Mouse (Mus musculus): ENCODE results near the gene Soga3. TPM values are rescaled to one million over a fixed set of nuclear protein-coding genes. Genes with fewer than 3 reads are reported as not detected.

The Soga3 gene
- 2.9 TPM in 1 of 2 replicates, not detected in the other for total RNA-seq (2014; rRNA removed; ENCODE audit: low replicate concordance)
- 0.07 TPM in 2 replicates for polyA plus RNA-seq (2015; fragmentation: Nextera tagmentation; extraction: Ambion mirVana)

- Histone ChIP-seq H3K4me3 (ENCODE audit: low read depth, low read length) (no peak within 1 kb of the TSS), H3K36me3 (replicated peaks; ENCODE audit: control insufficient read depth, insufficient read depth, low read length) (no peaks in the 10 kb centered on the region), H3K4me2 (ENCODE audit: low read depth, low read length) (no peak within 1 kb of the TSS), H3K9ac (replicated peaks; ENCODE audit: low read depth, low read length) (no peak within 1 kb of the TSS), H3K27ac (ENCODE audit: low read depth) (no peak within 1 kb of the TSS), H3K27me3 (ENCODE audit: control insufficient read depth, insufficient read depth, low read length) (peaks cover 50% of the 10 kb centered on the region), H3K4me1 (ENCODE audit: control insufficient read depth, insufficient read depth) (peaks cover 12% of the 10 kb centered on the region; the same call in 1 of the 2 replicates), H3K9me3 (replicated peaks; ENCODE audit: control insufficient read depth, low read length) (no peaks in the 10 kb centered on the region)
- TF ChIP-seq EP300 (IDR thresholded peaks at IDR 0.05; ENCODE audit: low read depth) (no peak), CTCF (IDR thresholded peaks at IDR 0.05; ENCODE audit: low read depth) (no peak)
- ATAC-seq (ENCODE audit: insufficient read depth, low read depth) (no peak), DNase-seq (ENCODE audit: low spot score) (no peak)
- under 1% methylated on average over 34 of the region's 34 CpGs for WGBS
These were observed at the start of gene Soga3 for GRCm38 (mm10) chr10:29143566-29144335. Soga3 (plus strand) TSS chr10:29143839.

- no peak overlapping the region for H3K4me3 ChIP-seq (ENCODE audit: low read depth, low read length)
- no peak overlapping the region for H3K4me2 ChIP-seq (ENCODE audit: low read depth, low read length)
- ATAC-seq (ENCODE audit: insufficient read depth, low read depth) = no peak
- DNase-seq (ENCODE audit: low spot score) = peak; percentile 35
- no peak for TF ChIP-seq EP300 (IDR thresholded peaks at IDR 0.05; ENCODE audit: low read depth)
- peak; percentile 63 for TF ChIP-seq CTCF (IDR thresholded peaks at IDR 0.05; ENCODE audit: low read depth)
- no peak overlapping the region for H3K9ac ChIP-seq (replicated peaks; ENCODE audit: low read depth, low read length)
- H3K36me3 ChIP-seq (replicated peaks; ENCODE audit: control insufficient read depth, insufficient read depth, low read length) = no peaks in the 10 kb centered on the region
- no peaks in the 10 kb centered on the region for H3K27me3 ChIP-seq (ENCODE audit: control insufficient read depth, insufficient read depth, low read length)
- no peaks in the 10 kb centered on the region for H3K4me1 ChIP-seq (ENCODE audit: control insufficient read depth, insufficient read depth)
- no peak overlapping the region for H3K27ac ChIP-seq (ENCODE audit: low read depth)
- WGBS = 13% methylated on average over 4 of the region's 4 CpGs
- H3K9me3 ChIP-seq (replicated peaks; ENCODE audit: control insufficient read depth, low read length) = no peaks in the 10 kb centered on the region
These were observed 36.7 kb upstream of the Soga3 start for GRCm38 (mm10) chr10:29106962-29107361.

- no peaks in the 10 kb centered on the region for H3K36me3 ChIP-seq (replicated peaks; ENCODE audit: control insufficient read depth, insufficient read depth, low read length)
- no peak overlapping the region for H3K27ac ChIP-seq (ENCODE audit: low read depth)
- H3K4me2 ChIP-seq (ENCODE audit: low read depth, low read length) = no peak overlapping the region
- peaks cover 11% of the 10 kb centered on the region; the same call in 1 of the 2 replicates for H3K4me1 ChIP-seq (ENCODE audit: control insufficient read depth, insufficient read depth)
- H3K9me3 ChIP-seq (replicated peaks; ENCODE audit: control insufficient read depth, low read length) = no peaks in the 10 kb centered on the region
- no peak overlapping the region for H3K4me3 ChIP-seq (ENCODE audit: low read depth, low read length)
- DNase-seq (ENCODE audit: low spot score) (no peak), ATAC-seq (ENCODE audit: insufficient read depth, low read depth) (no peak)
- TF ChIP-seq CTCF (IDR thresholded peaks at IDR 0.05; ENCODE audit: low read depth) (no peak), EP300 (IDR thresholded peaks at IDR 0.05; ENCODE audit: low read depth) (no peak)
- no peak overlapping the region for H3K9ac ChIP-seq (replicated peaks; ENCODE audit: low read depth, low read length)
- peaks cover 39% of the 10 kb centered on the region for H3K27me3 ChIP-seq (ENCODE audit: control insufficient read depth, insufficient read depth, low read length)
- 21% methylated on average over 7 of the region's 7 CpGs for WGBS
These were observed 1.0 kb upstream of the Soga3 start for GRCm38 (mm10) chr10:29142556-29143105.

GRCm38 (mm10) chr10:29144612-29145405, 1.2 kb downstream of the Soga3 start:
- WGBS = 13% methylated on average over 7 of the region's 12 CpGs
- Histone ChIP-seq H3K9me3 (replicated peaks; ENCODE audit: control insufficient read depth, low read length) (no peaks in the 10 kb centered on the region), H3K9ac (replicated peaks; ENCODE audit: low read depth, low read length) (no peak overlapping the region), H3K27me3 (ENCODE audit: control insufficient read depth, insufficient read depth, low read length) (peaks cover 57% of the 10 kb centered on the region), H3K27ac (ENCODE audit: low read depth) (no peak overlapping the region), H3K4me3 (ENCODE audit: low read depth, low read length) (no peak overlapping the region), H3K4me1 (ENCODE audit: control insufficient read depth, insufficient read depth) (peaks cover 12% of the 10 kb centered on the region; the same call in 1 of the 2 replicates), H3K4me2 (ENCODE audit: low read depth, low read length) (no peak overlapping the region), H3K36me3 (replicated peaks; ENCODE audit: control insufficient read depth, insufficient read depth, low read length) (no peaks in the 10 kb centered on the region)
- DNase-seq (ENCODE audit: low spot score) (no peak), ATAC-seq (ENCODE audit: insufficient read depth, low read depth) (no peak)
- no peak for TF ChIP-seq EP300 (IDR thresholded peaks at IDR 0.05; ENCODE audit: low read depth)
- TF ChIP-seq CTCF (IDR thresholded peaks at IDR 0.05; ENCODE audit: low read depth) = no peak

GRCm38 (mm10) chr10:29146198-29146857, 2.7 kb downstream of the Soga3 start:
- Histone ChIP-seq H3K27ac (ENCODE audit: low read depth) (no peak overlapping the region), H3K4me2 (ENCODE audit: low read depth, low read length) (peak overlapping the region; percentile 63), H3K9ac (replicated peaks; ENCODE audit: low read depth, low read length) (no peak overlapping the region), H3K4me3 (ENCODE audit: low read depth, low read length) (peak overlapping the region; percentile 42), H3K27me3 (ENCODE audit: control insufficient read depth, insufficient read depth, low read length) (peaks cover 57% of the 10 kb centered on the region), H3K4me1 (ENCODE audit: control insufficient read depth, insufficient read depth) (peaks cover 12% of the 10 kb centered on the region; the same call in 1 of the 2 replicates), H3K36me3 (replicated peaks; ENCODE audit: control insufficient read depth, insufficient read depth, low read length) (no peaks in the 10 kb centered on the region), H3K9me3 (replicated peaks; ENCODE audit: control insufficient read depth, low read length) (no peaks in the 10 kb centered on the region)
- ATAC-seq (ENCODE audit: insufficient read depth, low read depth) (peak; percentile 30; the same call in 1 of the 2 replicates), DNase-seq (ENCODE audit: low spot score) (no peak)
- 1% methylated on average over 22 of the region's 22 CpGs for whole genome bisulfite sequencing
- TF ChIP-seq EP300 (IDR thresholded peaks at IDR 0.05; ENCODE audit: low read depth) (no peak), CTCF (IDR thresholded peaks at IDR 0.05; ENCODE audit: low read depth) (no peak)
